Mouse (Mus musculus): ENCODE data around the gene Pak6.
"Not testable (repeated sequence)": the region's sequence is repeated elsewhere in the genome, so short reads cannot be mapped to it uniquely, and the experiment has no call there.

Pak6 gene

GRCm38 (mm10) chr2:118662902-118663803, at the start of gene Pak6:
Pak6 (plus strand) TSS chr2:118663303.
- peak; percentile 50 for DNase-seq (ENCODE audit: low spot score)

DNA sequence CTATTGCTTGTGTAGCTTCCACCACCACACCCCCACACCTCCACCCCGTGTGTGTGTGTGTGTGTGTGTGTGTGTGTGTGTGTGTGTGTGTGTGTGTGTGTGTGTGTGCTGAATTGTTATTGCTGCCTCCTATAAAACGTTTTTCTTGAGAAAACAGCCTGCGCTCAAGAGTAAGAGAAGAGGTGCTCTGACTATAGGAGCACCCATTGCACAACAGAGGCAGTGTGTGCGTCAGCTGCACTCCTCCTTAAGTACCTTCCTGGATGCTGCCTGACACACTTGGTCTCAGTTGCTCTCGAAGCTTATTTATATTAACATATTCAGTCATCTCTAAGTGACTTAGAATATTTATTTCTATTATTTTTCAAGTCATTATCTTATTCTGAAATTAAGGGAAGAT, 45.1 kb upstream of the Pak6 start:
- no peak for DNase-seq (ENCODE audit: low spot score)

- no peak for DNase-seq (ENCODE audit: low spot score)
These were observed 43.0 kb upstream of the Pak6 start for GRCm38 (mm10) chr2:118620101-118620500.

DNA sequence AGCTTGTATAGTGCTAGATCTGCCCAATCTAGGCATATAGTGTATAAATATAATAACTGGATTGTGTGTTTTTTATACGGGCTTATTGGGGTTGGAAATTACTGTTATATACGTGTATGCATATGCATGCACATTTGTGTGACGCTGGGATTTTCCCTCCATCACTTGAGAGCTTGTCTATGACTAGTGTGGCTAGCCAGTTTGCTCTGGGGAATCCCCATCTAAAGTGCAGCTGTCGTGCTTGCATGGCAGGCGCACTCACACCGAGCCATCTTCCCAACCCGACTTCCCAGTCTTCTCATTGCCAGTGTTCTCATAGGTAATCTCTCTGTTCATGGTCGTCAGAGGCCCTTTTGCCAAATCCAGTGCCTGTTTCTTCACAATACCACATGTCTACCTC, 42.5 kb upstream of the Pak6 start:
- no peak for DNase-seq (ENCODE audit: low spot score)

GRCm38 (mm10) chr2:118629276-118629675, 33.8 kb upstream of the Pak6 start:
- no peak for DNase-seq (ENCODE audit: low spot score)

- DNase-seq (ENCODE audit: low spot score) = no peak
These were observed 29.7 kb upstream of the Pak6 start for GRCm38 (mm10) chr2:118633441-118633840.

DNA sequence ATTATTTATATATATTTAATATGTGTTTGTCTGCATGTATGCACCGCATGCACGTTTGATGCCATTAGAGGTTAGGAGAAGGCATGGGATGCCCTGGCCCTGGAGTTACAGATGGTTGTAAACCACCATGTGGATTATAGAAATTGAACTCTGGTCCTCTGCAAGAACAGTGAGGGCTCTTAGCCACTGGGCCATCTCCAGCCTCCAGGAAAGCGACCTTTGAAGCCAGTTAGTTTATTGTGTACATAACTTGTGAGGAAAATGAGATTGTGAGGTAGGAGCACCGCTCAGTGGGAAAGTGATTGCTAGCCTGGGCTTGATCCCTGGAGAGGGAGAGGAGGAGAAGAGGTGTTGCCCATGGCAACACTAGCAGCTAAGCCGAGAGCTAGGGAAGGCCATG, 25.8 kb upstream of the Pak6 start:
- no peak for DNase-seq (ENCODE audit: low spot score)

DNA sequence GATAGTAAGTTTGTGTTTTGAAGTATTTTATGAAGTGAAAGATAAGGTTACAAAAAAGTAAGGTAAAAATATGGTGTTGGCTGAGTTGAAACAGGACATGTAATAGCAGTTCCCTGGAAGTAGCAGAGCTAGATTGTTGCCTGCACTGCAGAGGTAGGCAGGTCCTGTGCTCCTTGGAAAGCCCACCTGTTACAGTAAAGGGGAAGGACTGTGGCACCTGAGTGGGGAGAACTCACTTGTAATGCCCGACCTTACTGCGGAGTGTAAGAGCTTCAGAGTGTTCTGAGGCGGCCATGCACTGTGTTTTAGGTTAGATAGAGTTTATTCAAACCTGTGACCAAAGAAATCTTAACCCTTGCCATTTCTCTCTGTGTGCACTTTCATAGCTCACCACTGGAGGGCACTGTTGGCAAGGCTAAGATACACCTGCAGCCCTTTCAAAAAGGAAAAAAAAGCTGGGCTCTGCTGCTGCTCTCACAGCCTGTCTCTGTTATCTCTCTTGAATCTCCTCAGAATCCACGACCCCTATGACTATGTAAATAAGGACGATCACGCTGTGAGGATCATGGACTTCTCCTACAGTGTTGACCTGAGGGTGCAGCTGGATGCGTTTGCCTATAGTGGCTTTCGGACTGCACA, 25.1 kb upstream of the Pak6 start:
- peak; percentile 85 for DNase-seq (ENCODE audit: low spot score)

- no peak for DNase-seq (ENCODE audit: low spot score)
These were observed 24.4 kb upstream of the Pak6 start for GRCm38 (mm10) chr2:118638686-118639085.

- no peak for DNase-seq (ENCODE audit: low spot score)
These were observed 22.0 kb upstream of the Pak6 start for GRCm38 (mm10) chr2:118641147-118641546.

DNA sequence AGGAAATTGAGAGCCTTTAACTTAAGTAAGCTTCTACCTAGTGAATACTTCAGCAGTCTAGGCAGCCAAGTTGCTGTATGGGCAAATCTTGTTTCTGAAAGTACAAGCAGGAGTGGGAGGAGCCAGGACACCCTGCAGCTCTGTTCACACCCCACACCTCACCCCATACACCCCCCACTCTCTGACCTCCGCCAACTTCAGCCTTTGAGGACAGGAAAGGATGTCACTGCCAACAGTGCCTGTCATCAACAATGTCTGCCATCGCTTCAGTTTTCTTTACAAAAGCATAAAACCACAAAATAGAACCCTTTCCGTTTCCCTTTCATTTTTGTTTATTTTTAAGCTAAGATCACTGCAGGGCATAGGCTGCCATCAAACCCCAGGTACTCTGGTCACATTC, 20.7 kb upstream of the Pak6 start:
- DNase-seq (ENCODE audit: low spot score) = no peak

- no peak for DNase-seq (ENCODE audit: low spot score)
These were observed 20.2 kb upstream of the Pak6 start for GRCm38 (mm10) chr2:118642942-118643341.

GRCm38 (mm10) chr2:118646665-118647064, 16.4 kb upstream of the Pak6 start:
- DNase-seq (ENCODE audit: low spot score) = no peak

DNA sequence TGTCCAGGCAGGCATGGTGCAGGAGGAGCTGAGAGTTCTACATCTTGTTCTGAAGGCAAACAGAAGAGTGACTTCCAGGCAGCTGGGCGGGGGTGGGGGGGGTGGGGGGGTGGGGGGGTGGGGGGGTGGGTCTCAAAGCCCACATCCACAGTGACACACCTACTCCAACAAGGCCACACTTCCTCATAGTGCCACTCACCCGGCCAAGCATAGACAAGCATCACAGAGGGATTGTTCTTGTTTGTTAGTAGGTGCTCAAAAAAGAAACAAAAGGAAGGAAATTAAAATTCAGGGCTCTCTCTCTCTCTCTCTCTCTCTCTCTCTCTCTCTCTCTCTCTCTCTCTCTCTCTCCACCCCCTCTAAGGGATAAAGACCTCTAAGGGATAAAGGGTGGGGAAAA, 12.4 kb upstream of the Pak6 start:
- not testable (repeated sequence) for DNase-seq (ENCODE audit: low spot score)

DNA sequence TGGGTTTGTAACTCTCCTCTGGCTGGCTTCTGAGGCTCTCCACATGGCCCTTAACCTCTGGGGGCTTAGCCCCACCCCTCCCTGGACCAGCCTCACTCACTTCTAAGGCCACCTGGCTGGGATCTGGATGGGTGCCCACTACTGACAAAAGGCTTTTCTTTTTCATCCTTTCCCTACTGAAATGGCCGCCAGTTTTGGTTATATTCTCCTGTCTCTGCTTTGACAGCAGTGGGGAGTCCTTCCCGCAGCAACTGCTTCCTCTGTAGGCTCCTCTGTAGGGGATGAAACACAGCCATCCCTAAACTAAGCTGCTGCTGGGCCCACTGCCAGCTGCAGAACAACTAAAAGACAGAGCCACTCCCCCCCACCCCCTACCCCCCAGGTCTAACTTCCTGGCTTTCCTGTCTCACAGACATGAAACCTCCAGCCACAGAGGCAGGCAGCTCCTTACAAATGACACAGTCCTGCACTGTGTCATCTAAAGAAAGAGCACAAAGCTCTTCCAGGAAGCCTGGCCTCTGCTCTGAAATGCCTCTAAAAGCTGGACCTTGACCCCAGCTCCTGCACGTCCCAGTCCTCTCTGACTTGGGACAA, 6.3 kb upstream of the Pak6 start:
- no peak for DNase-seq (ENCODE audit: low spot score)

DNA sequence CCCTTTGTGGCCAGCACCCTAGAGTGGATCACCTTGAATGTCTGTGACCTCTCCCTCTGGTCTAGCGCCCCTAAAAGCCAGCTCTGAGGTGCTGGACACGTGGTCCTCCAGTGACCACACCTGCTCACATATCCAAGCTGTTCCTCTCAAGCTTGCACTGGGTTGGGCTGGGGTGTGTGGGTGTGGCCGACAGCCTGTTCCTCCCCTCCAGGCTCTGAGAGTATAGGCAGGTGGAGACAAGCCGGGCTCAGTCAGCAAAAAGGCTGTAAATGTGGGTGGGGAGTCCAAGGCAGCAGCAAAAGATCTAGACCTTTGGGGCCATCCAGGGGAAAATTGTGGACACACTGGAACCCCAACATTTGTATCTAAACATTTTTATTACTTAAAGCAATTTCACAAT, 4.6 kb upstream of the Pak6 start:
- DNase-seq (ENCODE audit: low spot score) = no peak

DNA sequence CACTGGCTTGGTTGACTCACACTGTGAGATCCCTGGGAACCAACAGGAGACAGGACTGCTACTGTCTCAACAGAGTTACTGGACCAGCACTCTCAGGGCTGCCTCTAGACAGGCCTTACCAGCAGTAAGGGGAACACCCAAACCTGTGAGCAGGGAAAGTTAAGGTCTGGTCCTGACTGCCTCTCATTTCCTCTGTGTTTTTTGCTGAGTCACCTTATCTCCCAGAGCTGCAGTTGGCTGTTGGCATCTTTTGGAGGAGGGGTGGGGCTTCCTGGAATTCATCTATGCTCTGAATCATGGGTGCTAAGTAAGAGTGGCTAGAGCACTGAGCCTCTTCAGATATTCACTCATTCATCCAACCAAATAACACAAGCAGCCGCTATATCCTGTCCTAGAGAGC, 4.0 kb upstream of the Pak6 start:
- peak; percentile 34 for DNase-seq (ENCODE audit: low spot score)

GRCm38 (mm10) chr2:118659493-118659892, 3.6 kb upstream of the Pak6 start:
- DNase-seq (ENCODE audit: low spot score) = no peak

DNA sequence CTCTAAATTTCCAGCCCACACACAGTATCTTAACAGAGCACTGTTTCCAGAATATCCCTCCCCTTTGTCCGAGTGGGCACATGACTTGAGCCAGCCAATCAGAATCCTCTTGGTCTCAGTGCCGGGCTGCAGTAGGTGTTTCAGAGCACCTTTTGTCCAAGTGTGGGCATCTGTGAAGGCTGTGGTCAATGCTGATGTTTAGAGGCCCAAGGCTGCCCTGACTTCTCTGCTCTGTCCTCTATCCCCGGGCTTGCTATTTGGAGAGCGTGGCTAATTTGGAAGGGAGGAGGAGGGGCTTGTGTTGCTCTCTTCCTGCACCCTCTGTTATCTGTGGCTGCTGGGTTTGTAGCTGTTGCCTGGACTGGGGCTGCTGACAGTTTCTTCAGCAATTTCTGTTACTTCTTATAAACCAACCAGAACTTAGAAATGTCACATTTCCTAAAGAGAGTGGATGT, 3.1 kb upstream of the Pak6 start:
- DNase-seq (ENCODE audit: low spot score) = peak; percentile 81

GRCm38 (mm10) chr2:118661891-118662290, 1.2 kb upstream of the Pak6 start:
- no peak for DNase-seq (ENCODE audit: low spot score)

GRCm38 (mm10) chr2:118663804-118664766, 982 bp downstream of the Pak6 start:
- no peak for DNase-seq (ENCODE audit: low spot score)

DNA sequence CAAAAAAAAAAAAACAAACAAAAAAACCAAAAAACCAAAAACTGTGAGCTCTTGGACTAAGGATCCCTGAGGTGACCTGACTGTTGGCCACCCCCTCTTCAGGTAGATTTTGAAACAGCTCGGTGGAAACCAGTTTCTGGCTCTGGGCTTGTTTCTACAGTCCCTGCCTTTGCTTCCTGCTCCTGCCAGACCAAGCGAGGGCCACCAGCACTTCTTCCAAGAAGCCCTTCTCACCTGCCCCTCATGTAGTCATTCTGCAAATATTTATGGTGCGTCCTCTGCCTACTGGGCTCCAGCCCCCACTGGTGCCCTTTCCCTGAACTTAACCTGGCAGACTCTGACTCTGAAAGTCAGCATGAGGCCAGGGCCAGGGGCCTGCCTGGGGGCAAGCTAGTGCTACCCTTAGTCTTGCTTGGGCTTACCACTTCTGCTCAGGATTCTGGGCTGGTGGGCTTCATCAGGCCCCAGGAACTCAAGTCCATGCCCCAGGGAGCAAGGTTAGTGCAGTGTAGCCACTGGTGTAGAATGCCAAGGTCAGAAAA, 1.9 kb downstream of the Pak6 start:
- DNase-seq (ENCODE audit: low spot score) = no peak
